Mouse (Mus musculus) T-helper 1 cell (primary cell): ENCODE measurements at regions not wholly inside any gene's neighbourhood (a gene's known extent, or its start where the extent isn't known, plus 50 kb on each side); places are given as distances from the start of the nearest gene placed in this dataset.
"Not testable (repeated sequence)": the region's sequence is repeated elsewhere in the genome, so short reads cannot be mapped to it uniquely, and the experiment has no call there.

Experiments used
- in situ Hi-C: fragments of 300-600 bp; cut with MboI, MseI; formaldehyde crosslinking; loops from one replicate; pipeline ENCODE4 v1.15.1; 2025; ENCODE audit warnings: high pct_unique_total_duplicates

DNA sequence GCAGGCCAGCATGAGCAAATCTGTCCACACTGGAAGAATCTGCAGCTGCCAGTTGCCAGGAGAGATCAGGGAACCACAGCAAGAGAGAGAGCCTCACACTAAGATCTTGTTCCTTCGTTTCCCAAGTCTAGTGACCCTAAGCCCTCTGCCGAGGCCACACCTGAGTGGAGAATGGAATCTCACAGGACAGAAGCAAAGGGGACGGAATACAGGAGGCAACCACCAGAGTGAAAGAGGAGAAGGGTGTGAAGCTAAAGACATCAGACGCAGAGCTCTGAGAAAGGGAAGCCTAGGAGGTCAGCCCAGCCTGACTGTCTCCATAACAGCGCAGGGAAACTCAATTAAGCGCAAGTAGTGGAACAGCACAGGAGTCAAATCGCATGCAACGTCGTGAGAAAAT is 75.0 kb downstream of the Suds3 start:
- in situ Hi-C loops = loop anchor here (25.0 kb wide), 1 partner anchor 804 kb away; no protein-coding TSS in a partner anchor

DNA sequence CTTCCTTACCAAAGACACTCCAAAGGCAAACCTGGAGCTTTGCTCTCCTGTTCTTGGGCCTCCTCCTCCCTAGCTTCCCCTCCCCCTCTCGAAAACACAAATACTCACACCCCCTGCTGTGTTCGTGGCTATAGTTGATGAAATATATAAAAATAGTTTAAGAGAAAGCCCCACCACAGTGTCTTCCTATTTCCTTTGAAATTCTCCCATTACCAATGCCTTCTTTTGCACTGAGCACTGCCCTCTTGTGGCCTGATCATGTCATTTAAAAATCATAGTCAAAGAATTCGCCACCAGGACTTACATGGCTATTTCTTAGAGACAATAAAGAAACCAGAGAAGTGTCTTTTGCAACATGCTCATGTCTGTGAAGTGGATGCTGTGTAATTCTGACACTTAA is 78.7 kb downstream of the Suds3 start:
- in situ Hi-C loops = loop anchor here (25.0 kb wide), 1 partner anchor 800 kb away; no protein-coding TSS in a partner anchor

DNA sequence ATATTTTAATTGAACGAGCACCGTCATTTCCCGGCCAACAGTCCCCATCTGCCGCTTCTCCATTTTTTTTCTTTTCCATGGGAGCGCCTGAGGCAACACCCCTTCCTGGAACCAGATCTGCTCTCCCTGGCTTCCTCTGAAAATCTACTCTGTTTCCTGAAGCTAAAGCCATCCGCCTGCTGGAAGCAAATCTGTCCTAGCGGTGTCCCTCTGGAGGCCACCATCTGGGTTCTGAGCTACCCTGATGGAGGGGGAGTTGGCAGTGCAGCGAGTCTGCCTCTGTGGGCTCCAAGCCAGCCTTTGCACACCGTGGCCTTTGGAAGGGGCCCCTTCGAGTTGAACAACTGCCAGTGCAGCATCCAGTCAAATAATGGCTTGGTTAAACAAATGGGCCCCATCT is 83.8 kb downstream of the Suds3 start:
- in situ Hi-C loops = loop anchor here (25.0 kb wide), 1 partner anchor 795 kb away; no protein-coding TSS in a partner anchor

DNA sequence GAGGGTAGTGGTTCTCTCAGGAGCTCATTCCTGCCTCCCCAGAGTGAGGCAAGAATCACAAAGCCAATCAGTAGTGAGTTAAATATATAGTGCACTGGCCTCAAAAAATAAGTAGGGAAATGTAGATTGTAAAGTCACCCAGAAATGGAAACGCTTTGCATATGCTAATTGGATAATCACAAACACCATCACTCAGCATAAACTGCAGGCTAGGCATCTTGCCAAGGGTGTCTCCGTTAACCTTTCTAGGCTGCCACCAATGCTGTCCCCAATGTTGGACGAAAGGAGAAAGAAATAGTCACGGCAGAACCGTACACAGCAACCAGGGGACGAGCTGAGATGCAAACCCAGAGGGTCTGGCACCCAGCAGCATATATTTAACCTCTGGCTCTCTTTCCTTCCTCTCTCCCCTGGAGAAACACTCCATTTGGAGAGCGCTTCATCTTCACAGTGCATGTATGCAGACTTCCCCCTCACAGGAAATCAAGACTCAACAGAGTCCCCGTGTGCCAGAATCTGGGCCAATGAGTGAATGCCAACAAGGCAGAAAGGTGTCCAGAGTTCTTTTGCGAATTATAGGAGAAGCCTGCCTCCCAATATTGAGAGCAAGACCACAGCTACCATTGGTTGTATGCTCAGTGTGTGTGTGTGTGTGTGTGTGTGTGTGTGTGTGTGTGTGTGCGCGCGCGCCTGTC is 90.1 kb downstream of the Suds3 start:
- in situ Hi-C loops = loop anchor here (25.0 kb wide), 1 partner anchor 789 kb away; no protein-coding TSS in a partner anchor

DNA sequence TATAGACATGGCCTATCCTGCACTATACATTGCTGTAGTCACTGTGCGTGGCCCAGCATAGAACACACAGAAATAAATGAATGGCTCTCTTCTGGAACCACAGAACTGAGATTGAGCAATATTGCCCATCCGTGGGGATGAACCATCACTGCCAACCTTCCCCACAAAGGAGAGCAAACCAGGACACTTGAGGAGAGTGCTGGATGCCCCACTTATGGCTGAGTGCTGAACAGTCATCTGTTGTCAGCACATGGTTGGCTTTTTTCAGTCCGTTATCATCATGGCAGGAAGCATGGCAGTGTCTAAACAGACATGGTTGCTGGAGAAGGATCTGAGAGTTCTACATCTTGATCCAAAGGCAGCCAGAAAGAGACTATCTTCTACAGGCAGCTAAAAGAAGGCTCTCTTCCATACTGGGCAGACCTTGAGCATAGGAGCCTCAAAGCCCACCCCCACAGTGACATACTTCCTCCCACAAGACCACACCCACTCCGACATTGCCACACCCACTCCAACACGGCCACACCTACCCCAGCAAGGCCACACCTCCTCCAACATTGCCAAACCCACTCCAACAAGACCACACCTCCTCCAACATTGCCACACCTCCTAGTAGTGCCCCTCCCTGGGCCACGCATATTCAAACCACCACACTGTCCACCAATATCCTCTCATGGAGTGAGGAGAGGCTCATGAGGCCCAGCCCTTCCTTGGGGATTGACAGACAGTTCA is 97.3 kb downstream of the Suds3 start:
- in situ Hi-C loops = no loop called here

DNA sequence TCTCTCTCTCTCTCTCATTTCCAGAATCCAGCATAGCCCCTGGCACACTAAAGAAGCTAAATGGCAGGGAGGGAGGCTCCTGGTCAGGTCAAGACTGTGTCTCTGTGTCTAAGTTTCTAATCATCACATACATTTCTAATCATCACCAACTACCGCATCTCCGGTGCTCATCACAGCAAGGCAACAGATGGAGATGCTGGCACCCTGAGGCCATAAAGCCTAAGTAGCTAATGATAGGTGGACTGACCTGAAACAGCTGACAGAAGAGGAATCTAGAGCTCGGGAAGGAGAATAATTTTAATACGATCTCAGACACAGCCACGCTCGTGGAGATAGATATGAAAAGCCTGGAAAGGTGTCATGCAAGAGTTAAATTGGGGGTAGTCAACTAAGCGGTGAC is 104.8 kb downstream of the Suds3 start:
- in situ Hi-C loops = no loop called here

DNA sequence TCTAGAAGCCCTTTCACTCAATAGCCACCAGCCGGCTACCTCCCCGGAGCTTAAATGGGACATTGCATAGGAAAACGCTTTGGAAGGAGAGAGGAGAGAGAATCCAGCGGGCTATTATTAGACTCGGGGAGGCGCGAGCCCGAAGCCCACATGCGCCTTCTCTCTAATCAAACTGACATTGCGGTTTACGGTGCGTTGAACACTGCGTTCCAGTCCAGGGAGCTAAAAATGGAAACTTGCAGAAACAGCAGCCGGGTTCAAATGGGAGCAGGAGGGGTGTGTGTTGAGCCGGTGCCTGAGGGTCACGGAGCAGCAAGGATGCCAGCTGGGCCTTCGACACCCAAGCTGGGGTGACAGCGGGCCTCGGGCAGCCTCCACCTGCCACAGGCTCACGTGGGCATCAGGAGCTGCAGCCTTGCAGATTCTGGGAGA is 115.1 kb downstream of the Suds3 start:
- in situ Hi-C loops = no loop called here

DNA sequence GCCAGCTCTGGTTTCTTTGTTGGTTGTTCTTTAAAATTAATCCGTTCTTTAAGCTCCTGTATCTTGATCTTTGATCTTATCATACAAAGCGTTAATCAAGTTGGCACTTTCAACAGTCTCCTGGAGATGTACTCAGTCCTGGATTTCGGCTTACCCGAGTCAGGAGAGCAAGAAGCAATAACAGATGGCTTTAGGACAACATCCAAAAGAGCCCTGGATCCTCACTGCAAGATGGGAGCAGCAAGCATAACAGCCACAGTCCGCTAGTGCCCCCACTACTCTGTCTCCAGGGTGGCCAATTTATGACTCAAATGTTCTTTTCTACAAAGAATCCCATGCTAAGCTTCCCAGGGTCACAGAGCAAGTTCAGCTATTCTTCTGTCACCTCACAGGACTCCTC is 121.4 kb downstream of the Suds3 start:
- in situ Hi-C loops = no loop called here

DNA sequence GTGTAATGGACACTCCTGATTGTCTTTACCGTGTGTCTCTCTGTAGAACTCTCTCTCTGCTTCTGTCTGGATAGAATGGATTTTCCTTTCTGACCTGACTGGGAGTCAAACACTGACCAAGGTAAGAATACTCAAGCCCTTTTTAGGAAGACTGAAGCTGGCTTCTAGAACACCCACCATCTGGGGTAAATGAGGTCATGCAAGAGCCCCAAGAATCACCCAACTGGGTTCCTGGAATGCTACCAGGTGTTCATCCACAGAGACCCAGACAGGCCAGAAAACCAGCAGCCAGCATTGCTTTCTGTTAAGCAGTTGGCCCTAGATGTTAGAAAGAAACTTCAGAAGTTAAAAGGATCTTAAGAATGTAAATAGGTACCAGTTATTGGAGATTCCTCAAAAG is 122.2 kb downstream of the Suds3 start:
- in situ Hi-C loops = no loop called here

DNA sequence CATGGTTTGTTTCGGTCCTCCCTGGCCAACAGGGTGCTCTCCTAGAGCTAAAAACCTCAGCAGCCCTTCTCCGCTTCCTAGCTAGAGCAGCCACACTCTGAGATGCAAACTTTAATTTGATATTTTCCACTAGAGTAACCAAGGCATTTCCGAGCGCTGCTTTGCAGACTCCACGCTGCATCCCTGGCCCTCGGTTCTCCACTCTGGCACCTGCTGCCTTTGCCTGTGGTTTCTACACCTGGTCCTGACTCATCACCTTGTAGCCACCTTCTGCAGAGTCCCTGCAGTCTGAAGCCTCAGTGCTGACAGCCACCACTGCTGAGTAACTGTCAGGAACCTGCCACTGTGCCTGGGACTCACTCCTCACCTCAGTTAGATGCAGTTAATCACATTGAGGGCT is 124.5 kb downstream of the Suds3 start:
- in situ Hi-C loops = no loop called here

DNA sequence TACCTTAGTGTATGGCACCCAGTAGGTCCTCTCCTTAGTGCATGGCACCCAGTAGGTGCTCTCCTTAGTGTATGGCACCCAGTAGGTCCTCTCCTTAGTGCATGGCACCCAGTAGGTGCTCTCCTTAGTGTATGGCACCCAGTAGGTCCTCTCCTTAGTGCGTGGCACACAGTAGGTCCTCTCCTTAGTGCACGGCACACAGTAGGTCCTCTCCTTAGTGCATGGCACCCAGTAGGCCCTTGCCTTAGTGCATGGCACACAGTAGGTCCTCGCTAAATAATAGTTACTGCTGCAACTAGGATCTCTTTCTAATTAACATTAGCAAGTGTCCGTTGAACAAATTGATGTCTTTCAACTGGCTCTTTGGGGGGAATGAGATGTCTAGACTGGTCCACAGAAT is 144.4 kb downstream of the Suds3 start:
- in situ Hi-C loops = not testable (repeated sequence)

DNA sequence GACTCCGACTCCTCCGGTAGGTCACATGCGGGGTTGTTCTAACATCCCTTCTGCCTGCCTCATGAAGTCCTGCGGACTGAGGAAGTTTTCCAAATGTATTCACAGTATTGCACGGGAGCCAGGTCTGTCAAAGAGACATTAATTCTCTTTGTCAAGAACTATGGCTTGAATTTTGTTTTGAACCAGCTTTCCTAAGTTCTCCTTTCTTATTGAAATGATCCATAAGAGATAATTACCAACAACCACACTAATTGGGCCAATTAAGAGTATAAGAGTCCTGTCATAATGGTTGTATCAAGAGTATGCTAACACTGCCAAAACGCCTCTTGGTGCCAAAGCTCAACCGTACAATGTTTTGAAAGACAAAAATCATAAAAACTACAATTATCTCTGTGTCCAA is 151.7 kb downstream of the Suds3 start:
- in situ Hi-C loops = no loop called here

DNA sequence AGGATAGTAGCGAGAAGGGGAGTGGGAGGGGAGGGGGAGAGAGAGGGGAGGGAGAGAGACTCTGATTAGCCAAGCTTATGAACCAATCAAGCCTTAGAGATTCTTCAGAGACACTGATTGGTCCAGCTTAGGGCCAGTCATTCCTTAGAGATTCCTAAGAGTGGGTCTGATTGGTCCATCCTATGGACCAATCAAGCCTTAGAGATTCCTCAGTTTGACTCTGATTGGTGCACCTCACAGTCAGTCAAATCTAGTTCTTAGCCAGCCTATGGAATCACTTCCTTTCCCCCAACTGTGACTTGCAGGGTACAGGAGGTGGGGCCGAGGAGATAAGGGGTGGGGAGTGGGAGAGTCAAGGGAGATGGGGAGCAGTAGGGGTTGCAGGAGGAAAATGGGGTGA is 152.8 kb downstream of the Suds3 start:
- in situ Hi-C loops = no loop called here

DNA sequence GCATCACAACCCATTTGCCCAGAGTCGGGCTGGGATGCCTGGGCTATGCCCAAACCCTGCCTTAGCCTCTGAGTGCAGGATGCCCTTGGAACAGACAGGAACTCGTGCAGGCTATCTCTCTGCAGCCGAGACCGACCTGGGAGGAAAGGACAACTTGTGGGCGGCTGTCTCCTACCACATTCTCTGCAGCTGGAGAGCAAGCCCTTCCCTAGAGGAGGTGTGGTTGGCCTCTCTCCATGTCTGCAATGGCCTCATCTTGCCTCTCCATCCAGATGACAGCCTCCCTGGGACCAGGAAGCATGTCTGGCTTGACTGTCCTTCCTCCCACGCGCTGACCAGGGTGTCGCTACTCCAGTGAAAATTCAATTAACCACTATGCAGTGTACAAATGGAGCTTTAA is 155.9 kb downstream of the Suds3 start:
- in situ Hi-C loops = no loop called here

DNA sequence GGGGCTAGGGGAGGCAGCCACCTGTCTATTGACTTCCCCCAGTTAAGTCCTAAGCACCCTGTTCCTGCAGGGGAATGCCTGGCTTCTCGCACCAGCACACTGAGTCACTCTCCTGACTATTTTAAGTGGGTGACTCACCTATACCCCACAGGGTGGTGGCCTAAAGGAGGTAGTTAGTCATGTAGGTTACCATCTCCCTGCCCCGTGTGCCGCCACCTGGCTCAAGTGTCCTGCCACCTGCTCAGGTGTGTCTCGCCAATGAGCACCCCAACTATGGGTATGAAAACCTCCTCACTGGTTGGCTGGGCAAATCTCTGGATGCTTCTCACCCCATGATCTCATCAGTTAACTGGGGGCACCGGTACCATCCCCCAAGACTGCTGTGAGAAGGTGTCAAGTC is 157.8 kb downstream of the Suds3 start:
- in situ Hi-C loops = no loop called here

DNA sequence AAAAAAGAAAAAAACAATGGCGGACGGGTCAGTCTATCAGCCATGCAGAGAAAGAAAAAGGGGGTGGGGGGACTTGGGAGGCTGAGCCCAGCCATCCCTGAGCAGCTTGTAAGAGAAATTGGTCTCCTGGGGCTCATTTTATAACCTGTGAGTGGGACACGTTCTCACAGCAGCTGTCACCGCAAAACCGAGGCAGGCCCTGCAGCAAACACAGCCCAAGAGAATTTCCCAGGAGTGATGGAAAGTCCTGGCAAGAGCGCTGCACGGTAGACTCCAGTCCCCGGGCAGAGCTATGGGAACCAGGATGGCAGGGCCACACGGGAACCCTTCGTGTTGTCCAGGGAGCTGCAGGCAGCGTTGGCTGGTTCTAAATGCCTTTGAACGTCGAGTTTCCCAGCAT is 159.3 kb downstream of the Suds3 start:
- in situ Hi-C loops = no loop called here

DNA sequence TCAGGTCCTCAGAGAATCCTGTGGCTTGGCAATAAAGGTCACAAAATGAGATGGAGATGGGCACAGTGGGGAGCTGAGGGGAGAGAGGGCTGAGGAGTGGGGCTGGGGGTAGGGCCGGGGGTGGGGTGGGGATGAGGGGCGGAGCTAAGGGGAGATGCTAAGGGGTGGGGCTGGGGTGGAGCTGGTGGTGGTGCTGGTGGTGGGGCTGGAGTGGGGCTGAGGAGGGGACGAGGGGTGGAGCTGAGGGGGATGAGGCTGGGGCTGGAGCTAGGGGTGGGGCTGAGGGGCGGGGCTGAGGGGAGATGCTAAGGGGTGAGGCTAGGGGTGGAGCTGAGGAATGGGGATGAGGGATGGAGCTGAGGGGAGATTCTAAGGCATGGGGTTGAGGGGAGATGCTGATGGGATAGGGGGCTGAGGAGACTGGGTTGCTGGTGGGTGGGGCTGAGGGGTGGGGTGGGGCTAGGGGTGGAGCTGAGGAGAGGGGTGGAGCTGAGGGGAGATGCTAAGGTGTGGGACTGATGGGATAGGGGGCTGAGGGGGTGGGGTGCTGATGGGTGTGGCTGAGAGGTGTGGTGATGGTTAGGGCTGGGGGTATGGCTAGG is 165.5 kb downstream of the Suds3 start:
- in situ Hi-C loops = no loop called here

DNA sequence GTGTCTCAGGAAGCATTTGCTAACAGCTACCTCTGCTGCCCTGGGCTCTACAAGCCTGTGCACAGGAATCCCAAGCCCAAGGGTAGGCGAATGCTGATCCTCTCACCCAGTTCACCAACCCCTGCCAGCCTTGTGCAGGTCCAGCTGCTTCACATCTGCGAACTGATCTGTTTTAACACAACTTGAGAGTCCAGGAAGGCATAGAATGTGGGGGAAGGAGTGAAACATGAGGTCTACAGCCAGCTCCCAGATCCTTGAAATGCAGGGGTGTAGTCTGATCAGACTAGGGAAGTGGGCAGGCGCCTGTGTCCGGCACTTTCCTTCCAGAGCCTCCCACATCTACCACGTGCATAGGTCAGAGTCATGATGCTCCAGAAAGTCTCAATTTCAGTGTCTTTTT is 181.3 kb downstream of the Suds3 start:
- in situ Hi-C loops = no loop called here

DNA sequence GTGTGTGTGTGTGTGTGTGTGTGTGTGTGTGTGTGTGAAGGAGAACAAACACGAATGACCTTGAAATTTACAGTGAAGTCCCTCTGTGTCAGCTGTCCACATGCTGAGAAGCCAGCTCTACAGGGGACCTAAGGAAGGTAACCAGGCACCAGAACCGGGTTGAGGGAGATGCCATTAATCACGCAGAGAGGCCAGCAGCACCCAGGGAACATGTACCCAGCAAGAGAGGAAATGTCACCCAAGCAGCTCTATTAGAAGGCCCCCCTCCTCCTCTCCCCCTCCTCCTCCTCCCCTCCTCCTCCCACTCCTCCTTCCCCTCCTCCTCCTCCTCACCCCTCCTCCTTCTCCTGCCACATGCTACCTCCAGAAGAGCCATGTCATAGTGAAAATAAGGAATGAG is 181.8 kb downstream of the Suds3 start:
- in situ Hi-C loops = no loop called here

DNA sequence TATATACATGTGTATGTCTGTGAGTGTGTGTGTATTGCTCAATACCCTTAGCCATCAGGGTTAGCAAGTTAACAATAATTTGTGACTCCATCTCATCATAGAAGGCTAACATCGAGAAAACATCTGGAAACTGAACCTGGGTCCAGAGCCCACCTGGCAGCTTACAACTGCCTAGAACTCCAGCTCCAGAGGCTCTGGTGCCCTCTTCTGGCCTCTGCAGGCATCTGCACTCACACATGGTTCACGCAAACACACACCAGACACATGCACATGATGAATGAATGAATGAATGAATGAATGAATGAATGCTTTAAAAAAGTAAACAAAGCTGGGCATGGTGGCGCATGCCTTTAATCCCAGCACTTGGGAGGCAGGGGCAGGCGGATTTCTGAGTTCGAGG is 182.8 kb downstream of the Suds3 start:
- in situ Hi-C loops = no loop called here

DNA sequence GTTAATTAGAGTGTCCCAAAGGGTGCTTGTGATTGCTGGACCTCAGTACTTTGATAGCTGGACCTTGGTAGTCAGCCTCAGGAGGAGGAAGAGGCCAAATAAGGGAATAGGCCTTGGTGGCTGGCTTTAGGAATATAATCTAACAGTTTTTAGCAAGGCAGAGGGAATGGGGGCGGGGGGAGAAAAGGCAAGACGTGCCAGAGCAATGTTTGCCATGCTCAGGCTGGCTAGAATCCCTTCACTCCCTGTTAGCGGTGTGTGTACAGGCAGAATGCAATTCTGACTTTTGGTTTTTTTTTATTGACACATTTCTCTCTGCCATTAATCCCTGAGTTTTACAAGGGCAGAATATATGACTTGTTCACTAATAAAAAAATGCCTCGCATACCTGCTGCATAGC is 192.2 kb downstream of the Suds3 start:
- in situ Hi-C loops = no loop called here

DNA sequence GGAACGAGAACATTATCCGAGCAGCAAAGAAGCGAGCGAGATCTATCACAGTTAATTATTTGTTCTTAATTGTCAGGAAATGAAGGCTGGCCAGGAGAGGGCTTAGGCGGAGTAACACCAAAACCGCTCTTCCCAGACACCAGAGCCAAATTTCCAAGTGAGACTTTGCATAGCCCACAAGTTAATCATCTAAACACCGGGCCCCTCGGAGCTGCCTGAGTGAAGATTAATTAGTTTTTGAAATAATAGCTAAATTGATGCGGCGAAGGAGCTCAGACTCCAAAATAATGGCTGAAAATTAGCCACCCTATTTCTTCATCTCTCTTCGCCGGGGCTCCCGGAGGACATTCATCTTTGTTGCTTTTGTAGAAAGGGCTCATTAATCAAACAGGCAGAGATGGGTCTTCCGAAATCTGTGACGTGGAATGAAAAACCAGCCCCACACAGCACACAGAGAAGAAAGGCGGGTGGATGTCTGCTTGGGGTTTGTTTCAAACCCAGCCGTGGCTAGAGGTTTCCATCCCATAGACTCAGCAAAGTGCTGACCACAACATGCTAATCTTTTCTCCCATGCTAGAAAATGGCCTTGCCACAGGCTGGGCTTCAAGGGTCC is 193.7 kb downstream of the Suds3 start:
- in situ Hi-C loops = no loop called here
